Mouse (Mus musculus) telencephalon, adult 2 months (tissue): ENCODE data around the gene Luzp2.

Experiments
- DNase-seq: peaks from one replicate; pipeline ENCODE4 v3.0.0-alpha.2; 2011; ENCODE audit warnings: low read depth, low spot score

The Luzp2 gene

DNA sequence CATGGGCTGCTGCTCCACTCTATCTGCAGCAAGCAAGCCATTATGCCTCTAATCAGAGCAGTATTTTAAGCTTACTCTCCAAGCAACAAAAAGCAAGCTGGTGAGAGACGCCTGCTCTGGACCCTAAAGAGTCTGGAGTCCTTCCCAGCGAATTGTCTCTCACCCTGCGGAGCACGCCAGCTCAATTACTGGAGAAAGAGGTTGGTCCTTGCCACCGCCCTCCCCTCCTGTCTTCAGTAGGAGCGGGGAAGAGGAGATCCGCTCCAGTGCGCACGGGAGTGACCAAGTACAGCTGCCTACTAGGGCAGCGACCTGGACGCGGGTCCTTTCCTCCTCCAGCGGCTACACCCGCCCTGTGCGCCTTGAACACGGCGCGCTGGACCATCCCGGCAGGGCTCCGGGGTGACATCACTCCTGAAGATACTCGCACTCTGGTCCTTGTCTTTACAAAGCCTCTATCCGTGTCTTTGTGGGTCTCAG is at the start of gene Luzp2:
Gene Luzp2 (plus strand): TSS at position 127 of the 480 bp plus-strand sequence.
- no peak for DNase-seq

GRCm38 (mm10) chr7:54787456-54787855 is 47.8 kb upstream of the Luzp2 start:
- no peak for DNase-seq

GRCm38 (mm10) chr7:54818606-54819005 is 16.7 kb upstream of the Luzp2 start:
- DNase-seq: no peak

DNA sequence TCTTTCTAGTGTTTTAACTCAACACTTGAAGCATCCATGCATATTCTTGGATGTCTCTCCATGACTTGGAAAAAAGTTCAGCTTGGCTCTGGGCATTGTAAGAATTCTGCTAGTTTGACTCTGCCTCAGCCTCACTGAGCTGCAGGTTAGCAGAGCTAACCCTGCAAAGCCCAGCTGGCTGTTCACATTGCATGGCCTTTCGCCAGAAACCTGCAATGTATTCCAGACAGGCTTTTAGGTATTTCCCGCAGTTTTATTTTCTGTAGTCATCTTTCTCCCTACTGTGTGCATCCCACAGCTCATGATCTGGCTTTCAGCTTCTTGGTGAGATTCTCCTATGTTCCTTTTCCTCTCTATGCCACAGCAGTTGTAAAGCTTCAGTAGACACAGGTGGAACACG is 6.5 kb upstream of the Luzp2 start:
- DNase-seq: no peak

DNA sequence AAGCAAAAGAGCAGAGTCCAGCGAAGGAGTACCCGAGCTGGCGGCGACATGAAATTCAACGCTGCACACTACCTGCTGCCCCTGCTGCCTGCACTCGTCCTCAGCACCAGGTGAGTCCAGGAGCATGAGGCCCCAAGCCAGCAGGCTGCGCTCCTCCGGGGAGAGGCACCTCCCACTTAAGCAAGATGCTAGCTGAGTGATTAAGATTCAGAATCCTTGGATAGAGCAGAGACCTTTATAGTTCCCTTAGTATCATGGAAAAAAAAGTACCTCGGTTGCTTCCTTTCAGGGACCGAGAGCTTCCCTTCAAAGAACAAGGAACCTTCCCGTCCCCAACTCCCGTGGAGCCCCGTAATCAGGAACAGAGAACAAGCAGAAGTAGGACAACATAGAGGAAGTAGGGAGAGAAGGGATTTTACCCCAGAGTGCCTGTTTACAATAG is 634 bp downstream of the Luzp2 start:
- no peak for DNase-seq

DNA sequence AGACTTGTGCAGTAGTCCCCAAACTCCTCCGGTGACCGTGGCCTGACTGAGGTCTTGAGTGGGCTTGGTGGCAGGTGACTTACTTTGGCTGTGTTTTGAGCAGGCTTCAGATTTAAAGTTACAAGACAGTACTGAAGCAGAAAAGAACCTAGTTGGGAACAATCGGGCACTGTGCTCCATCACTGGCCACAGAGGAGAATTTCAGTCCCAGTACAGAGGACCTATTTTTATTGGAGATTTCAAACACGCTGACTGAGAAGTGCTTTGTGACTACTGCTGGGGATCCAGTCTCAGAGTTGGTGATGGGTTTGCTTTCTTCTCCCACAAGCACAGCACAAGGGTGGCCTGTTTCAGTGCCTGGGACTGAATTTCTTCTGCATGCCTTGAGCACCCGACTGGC is 1.1 kb downstream of the Luzp2 start:
- no peak for DNase-seq

- no peak for DNase-seq
Measured at GRCm38 (mm10) chr7:54842807-54843335, 7.6 kb downstream of the Luzp2 start.

DNA sequence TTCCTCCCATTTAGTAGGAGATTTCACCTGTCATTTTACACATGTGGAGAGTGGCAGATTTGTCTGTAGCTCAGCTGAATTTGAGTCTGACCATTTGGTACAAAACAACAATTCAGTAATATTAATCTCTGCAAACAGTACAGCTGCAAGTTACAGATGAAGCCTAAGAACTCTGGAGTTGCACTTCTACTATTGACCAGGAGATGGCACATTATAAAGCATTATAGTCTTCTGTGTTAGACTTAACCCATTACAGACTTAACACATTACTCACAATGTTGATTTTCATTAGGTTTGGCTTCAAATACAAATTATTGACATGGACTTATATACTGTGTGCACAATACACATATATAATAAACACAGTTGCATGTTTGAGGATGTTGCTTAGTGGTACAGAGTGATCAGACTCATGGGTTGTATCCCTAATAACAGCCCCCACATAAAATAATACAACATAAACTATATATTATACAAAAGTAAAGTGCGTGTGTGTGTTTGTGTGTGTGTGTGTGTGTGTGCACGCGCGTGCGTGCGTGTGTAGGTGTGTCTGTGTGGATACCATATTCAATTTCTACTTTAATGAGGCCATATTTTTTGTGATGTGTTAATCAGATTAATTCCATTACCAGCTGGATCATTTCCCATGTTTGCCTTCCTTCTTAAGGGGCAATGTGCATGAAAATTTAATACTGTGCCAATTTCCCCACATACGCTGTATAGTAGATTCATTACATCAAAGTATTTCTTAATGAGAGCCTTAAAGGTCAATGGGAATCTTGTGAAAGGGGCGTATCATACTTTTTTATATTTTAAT is 10.8 kb downstream of the Luzp2 start:
- no peak for DNase-seq

DNA sequence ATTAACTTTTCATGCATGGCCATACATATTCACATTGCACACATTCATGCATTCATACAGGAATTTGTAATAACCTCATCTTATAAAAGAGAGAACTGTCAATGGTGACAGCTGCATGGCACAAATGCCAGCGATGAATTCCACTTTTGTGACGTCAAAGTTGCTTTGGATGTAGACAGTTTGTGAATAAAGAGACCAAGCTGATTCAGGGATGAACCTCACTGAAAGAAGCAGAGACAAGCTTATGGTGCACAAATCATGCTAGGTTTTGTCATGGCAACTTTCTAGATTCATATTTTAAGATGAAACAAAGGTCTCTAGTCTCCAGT is 11.4 kb downstream of the Luzp2 start:
- no peak for DNase-seq

DNA sequence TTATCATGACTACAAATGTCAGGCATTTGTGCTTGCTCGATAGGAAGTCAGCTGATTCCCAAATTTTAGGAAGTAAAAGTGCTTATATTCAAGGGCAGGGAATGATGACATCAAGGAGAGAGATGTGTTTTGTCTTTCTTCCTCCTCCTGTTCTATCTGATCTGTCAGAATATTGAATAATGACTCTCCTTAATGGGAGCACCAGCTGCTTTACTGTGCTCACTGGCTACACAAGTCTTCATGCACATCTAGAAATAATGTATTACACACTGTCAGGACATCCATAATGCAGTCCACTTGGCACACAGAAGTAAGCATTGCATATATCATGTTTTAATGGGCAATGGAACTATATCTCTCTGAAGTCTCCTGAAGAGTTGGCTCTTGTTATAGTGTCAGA is 17.6 kb downstream of the Luzp2 start:
- no peak for DNase-seq

DNA sequence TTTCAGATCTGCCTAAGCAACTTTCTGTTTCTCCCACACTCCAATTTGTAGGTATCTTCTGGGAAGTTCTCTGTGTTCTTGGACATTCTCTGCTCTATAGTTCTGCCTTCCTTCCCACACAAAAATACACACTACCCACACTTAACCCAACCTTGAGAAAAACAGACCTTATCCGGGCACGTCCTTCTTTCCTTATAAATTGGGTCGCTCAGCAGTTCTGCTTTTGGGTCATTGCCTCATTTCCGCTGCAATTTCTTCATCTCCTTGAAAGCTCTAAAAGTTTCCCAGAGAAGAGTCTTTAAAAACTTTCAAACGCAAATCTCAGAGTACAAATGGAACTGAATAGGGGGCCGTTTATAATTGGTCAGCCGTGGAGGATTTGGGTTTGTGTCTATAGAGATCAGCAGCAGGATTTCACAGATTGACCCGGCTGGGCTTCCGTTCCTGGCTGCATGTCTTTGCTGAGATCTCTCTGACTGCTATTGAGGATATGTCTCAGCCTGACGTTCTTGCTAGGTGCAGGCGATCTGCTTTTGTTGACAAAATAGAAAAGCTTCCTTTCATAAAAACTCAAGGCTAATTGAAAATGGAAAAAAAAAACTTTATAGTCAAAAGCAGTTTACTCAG is 26.0 kb downstream of the Luzp2 start:
- DNase-seq: no peak

- DNase-seq: no peak
Measured at GRCm38 (mm10) chr7:54878928-54879644, 43.8 kb downstream of the Luzp2 start.

- no peak for DNase-seq
Measured at GRCm38 (mm10) chr7:54893709-54894627, 58.7 kb downstream of the Luzp2 start.

- no peak for DNase-seq
Measured at GRCm38 (mm10) chr7:54898589-54898988, 63.3 kb downstream of the Luzp2 start.

DNA sequence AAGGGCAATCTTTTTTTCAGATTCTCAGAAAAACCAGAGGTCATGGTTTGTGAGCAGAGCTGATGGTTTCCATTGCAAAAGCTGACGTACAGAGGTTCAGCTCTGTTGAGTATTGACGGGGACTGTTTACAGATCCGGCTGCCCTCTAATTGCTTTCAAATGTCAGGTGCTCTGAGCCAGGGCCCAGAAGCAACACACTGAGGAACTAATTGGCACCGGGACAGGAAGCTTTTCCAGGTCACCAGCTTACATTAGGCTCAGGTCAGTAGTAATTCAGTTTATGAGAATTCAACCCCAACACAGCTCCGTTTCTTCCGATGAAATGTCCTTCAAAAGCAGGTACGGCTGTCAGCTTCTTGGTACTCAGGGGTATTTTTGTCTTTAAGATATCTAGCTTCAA is 74.7 kb downstream of the Luzp2 start:
- DNase-seq: no peak

DNA sequence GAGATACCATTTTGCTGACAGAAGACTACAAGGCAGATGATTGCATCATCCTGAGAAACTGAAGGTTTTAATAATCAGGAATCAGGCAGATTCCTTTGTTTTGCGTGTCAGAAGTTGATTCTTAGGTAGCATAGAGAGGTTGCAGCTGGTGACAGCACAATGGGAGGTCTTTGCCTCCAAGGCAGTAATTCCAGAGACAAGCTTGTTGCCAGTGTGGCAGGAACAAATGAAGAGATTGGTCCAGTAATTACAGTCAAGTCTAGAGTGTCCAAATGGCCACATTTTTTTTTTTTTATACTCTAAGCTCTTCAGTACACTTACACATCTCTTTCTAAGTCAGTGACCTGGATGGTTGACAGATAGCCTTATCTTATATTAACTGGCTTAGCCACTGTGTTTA is 78.7 kb downstream of the Luzp2 start:
- no peak for DNase-seq

- DNase-seq: no peak
Measured at GRCm38 (mm10) chr7:54921991-54922390, 86.7 kb downstream of the Luzp2 start.

DNA sequence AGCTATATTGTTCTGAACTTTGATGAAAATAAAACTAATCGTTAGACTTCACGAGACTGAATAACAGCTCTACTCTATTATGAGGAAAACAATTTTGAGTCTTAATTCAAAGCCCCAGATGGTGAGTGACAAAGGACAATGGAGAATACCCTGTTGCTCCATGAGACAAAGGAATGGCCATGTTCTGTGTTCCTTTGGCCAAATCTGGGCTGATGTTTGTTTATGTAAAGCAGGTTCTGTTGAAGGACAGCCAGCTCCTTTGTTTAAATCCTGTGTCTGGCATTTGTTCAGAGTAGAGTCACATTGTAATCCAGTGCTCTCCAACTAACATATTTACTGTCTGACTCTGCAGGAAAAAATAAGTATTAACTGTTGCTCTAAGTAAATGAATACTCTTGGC is 121.5 kb downstream of the Luzp2 start:
- no peak for DNase-seq

DNA sequence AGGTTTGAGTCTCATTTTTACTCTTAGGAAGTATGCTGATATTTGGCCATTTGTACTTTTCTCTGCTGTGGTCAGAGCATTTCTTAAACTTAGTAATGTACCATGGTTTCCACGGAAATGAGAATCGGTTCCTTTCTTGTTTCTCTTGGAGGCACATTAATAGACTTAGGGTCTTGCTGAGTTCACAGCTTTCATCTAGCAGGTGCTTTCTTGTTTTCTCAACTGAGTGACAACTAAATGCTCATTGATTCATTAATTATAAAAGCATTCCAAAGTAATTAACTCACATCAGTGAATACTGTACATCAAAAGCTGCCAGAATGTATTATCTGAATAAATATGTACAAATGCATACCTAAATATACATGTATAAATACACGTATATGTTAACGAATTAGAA is 127.4 kb downstream of the Luzp2 start:
- no peak for DNase-seq

GRCm38 (mm10) chr7:54977372-54977771 is 142.1 kb downstream of the Luzp2 start:
- no peak for DNase-seq

DNA sequence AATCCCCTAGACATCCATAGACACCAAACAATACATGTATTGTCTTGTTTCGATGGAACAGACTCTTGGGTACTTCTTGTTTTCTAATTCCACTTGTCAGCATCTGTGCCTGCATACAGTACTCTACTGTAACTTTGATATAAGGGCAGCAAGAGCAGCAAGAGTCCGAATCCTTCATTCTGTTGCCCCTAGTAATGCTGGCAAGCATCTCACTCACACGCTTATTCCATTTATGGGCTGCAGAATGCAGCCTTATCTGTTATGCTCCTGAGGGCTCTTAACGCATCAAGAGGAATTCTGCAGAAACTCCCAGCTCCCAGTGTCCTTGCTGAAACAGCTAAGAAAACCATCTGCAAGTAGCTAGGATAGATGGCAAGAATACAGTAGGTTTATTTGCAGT is 145.3 kb downstream of the Luzp2 start:
- DNase-seq: no peak
